ENCODE assay signal across 9 mouse cellular contexts in the genomic region with DNA sequence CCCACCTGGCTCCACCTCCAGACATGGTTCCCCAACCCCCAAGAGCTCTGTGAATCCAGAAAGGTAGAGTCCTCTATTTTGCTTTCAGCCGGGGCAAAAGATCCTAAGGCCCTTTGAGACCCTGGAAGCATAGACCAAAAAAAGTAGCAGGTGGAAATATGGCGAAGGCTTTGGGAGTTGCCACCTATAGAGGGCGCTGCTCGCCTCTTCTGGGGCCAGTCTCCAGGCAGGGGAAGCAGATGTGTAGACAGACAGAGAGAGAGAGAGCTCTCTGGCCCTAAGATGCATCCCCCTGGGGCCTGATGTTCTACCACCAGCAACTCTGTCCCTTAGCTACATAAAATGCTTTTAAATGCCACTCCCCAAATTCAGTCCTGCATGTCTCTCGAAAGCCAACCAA. TPM values are rescaled to one million over a fixed set of nuclear protein-coding genes. Genes with fewer than 3 reads are reported as not detected.
DNase-seq lines count a peak whose midpoint lies in the region; ATAC-seq and TF ChIP-seq lines count a peak whose summit lies in the region.
"Had no signal": no experiment of that assay in that cellular context is flagged by ENCODE, and none has a peak within 500 bp of the region (broad histone marks: within the 10 kb centered on the region; RNA-seq: fewer than 3 reads in every experiment).

No protein-coding gene starts in this region.

- H3K4me2 ChIP-seq in kidney, embryonic 16.5 days (replicated peaks; ENCODE audit: low read depth, low read length) = no peak overlapping the region
- no peak overlapping the region for H3K4me2 ChIP-seq in forebrain, embryonic 13.5 days
- H3K4me2 ChIP-seq in midbrain, embryonic 14.5 days (ENCODE audit: low read length) = no peak overlapping the region
- H3K4me2 ChIP-seq: limb, embryonic 12.5 days had no signal

- no peak overlapping the region for H3K27ac ChIP-seq in kidney, embryonic 16.5 days (ENCODE audit: low read length)
- no peak overlapping the region for H3K27ac ChIP-seq in ES-Bruce4 (ENCODE audit: insufficient read depth, low read length)
- H3K27ac ChIP-seq in forebrain, embryonic 13.5 days = peak overlapping the region; percentile 60
- H3K27ac ChIP-seq in midbrain, embryonic 14.5 days (replicated peaks; ENCODE audit: low read depth, low read length) = no peak overlapping the region
- H3K27ac ChIP-seq: limb, embryonic 12.5 days had no signal

- 47% methylated on average over 5 of the region's 5 CpGs for WGBS in kidney, embryonic 16.5 days
- WGBS in forebrain, embryonic 13.5 days = 31% methylated on average over 5 of the region's 5 CpGs
- 44% methylated on average over 5 of the region's 5 CpGs for WGBS in midbrain, embryonic 14.5 days

- no peak overlapping the region for H3K4me3 ChIP-seq in kidney, embryonic 16.5 days (ENCODE audit: low read length)
- no peak overlapping the region for H3K4me3 ChIP-seq in ES-Bruce4 (ENCODE audit: low read depth, low read length)
- H3K4me3 ChIP-seq in forebrain, embryonic 13.5 days = no peak overlapping the region
- no peak overlapping the region for H3K4me3 ChIP-seq in midbrain, embryonic 14.5 days (replicated peaks; ENCODE audit: low read depth, low read length)
- H3K4me3 ChIP-seq: limb, embryonic 12.5 days had no signal

- H3K36me3 ChIP-seq in kidney, embryonic 16.5 days (ENCODE audit: insufficient read depth, low read length) = no peaks in the 10 kb centered on the region
- H3K36me3 ChIP-seq in ES-Bruce4 (ENCODE audit: control insufficient read depth, insufficient read depth, low read length, poor library complexity, severe bottlenecking) = no peaks in the 10 kb centered on the region
- H3K36me3 ChIP-seq in forebrain, embryonic 13.5 days (ENCODE audit: poor library complexity, severe bottlenecking) = no peaks in the 10 kb centered on the region
- H3K36me3 ChIP-seq in midbrain, embryonic 14.5 days (ENCODE audit: control insufficient read depth, insufficient read depth, low read length) = no peaks in the 10 kb centered on the region
- H3K36me3 ChIP-seq: limb, embryonic 12.5 days had no signal

- no peak for ATAC-seq in kidney, embryonic 16.5 days (ENCODE audit: low FRiP score, low TSS enrichment)
- ATAC-seq in forebrain, embryonic 13.5 days = no peak
- ATAC-seq in midbrain, embryonic 14.5 days (ENCODE audit: low FRiP score, low TSS enrichment) = no peak

- no peak for TF ChIP-seq EP300 in ES-Bruce4 (IDR thresholded peaks at IDR 0.05; ENCODE audit: insufficient read depth, low read depth, low read length)

- peak; percentile 81 for TF ChIP-seq CTCF in ES-Bruce4 (IDR thresholded peaks at IDR 0.05; ENCODE audit: low read depth, low read length)

- H3K4me1 ChIP-seq in kidney, embryonic 16.5 days (ENCODE audit: insufficient read depth, low read length) = peaks cover 12% of the 10 kb centered on the region
- H3K4me1 ChIP-seq in ES-Bruce4 (ENCODE audit: control insufficient read depth, insufficient read depth, low read length) = peaks cover 21% of the 10 kb centered on the region
- H3K4me1 ChIP-seq in forebrain, embryonic 13.5 days = peaks cover 77% of the 10 kb centered on the region
- no peaks in the 10 kb centered on the region for H3K4me1 ChIP-seq in midbrain, embryonic 14.5 days (ENCODE audit: control insufficient read depth, insufficient read depth, low read length)

- TF ChIP-seq POLR2A in ES-Bruce4 (IDR thresholded peaks at IDR 0.05; ENCODE audit: insufficient read depth, low read length) = no peak

- no peaks in the 10 kb centered on the region for H3K9me3 ChIP-seq in kidney, embryonic 16.5 days (ENCODE audit: low read length)
- no peaks in the 10 kb centered on the region for H3K9me3 ChIP-seq in ES-Bruce4 (replicated peaks; ENCODE audit: control insufficient read depth, insufficient read depth, low read length, poor library complexity, severe bottlenecking)
- no peaks in the 10 kb centered on the region for H3K9me3 ChIP-seq in forebrain, embryonic 13.5 days (replicated peaks)
- no peaks in the 10 kb centered on the region for H3K9me3 ChIP-seq in midbrain, embryonic 14.5 days (ENCODE audit: control insufficient read depth, low read length)
- H3K9me3 ChIP-seq: limb, embryonic 12.5 days had no signal

- H3K27me3 ChIP-seq in kidney, embryonic 16.5 days (ENCODE audit: insufficient read depth, low read length) = no peaks in the 10 kb centered on the region
- no peaks in the 10 kb centered on the region for H3K27me3 ChIP-seq in ES-Bruce4 (ENCODE audit: control insufficient read depth, insufficient read depth, low read length, poor library complexity, severe bottlenecking)
- no peaks in the 10 kb centered on the region for H3K27me3 ChIP-seq in forebrain, embryonic 13.5 days
- no peaks in the 10 kb centered on the region for H3K27me3 ChIP-seq in midbrain, embryonic 14.5 days (ENCODE audit: control insufficient read depth, insufficient read depth, low read length)
- H3K27me3 ChIP-seq: limb, embryonic 12.5 days had no signal

- peak; percentile 52 for DNase-seq in adrenal gland, postnatal 10 days
- no peak for DNase-seq in adrenal gland, adult 8-10 months
- DNase-seq in kidney, adult 9 months = peak; percentile 36
- peak; percentile 52 for DNase-seq in retina, postnatal 1 day
- no peak for DNase-seq in midbrain, embryonic 14.5 days

- H3K9ac ChIP-seq in kidney, embryonic 16.5 days (replicated peaks; ENCODE audit: low read length) = no peak overlapping the region
- H3K9ac ChIP-seq in ES-Bruce4 (ENCODE audit: low read depth, poor library complexity, severe bottlenecking) = no peak overlapping the region
- H3K9ac ChIP-seq in forebrain, embryonic 13.5 days = no peak overlapping the region
- H3K9ac ChIP-seq in midbrain, embryonic 14.5 days (replicated peaks; ENCODE audit: low read length) = no peak overlapping the region
- H3K9ac ChIP-seq: limb, embryonic 12.5 days had no signal

RNA-seq across cellular contexts. Expression of gene Emx1, which starts 49.8 kb away (rescaled TPM):
- not detected for total RNA-seq in adrenal gland, postnatal 10 days (2021)
- total RNA-seq in adrenal gland, adult 8-10 months (2022) = not detected
- polyA plus RNA-seq in kidney, embryonic 16.5 days (2015; fragmentation: Nextera tagmentation; extraction: Ambion mirVana) = 17.9 and 19.7 TPM in 2 replicates
- 0.56 and 1.8 TPM in 2 replicates for polyA plus RNA-seq in ES-Bruce4 (2011; ENCODE audit: insufficient read depth, insufficient read length, low read depth, missing spikeins)
- 77.6 and 83.4 TPM in 2 replicates for polyA plus RNA-seq in forebrain, embryonic 13.5 days (2015; fragmentation: Nextera tagmentation; extraction: Ambion mirVana)
- polyA plus RNA-seq in midbrain, embryonic 14.5 days (2014; fragmentation: Nextera tagmentation; extraction: Ambion mirVana) = 1.1 and 1.6 TPM in 2 replicates

Comparison
In these comparisons a context has a peak if more than half of its experiments do, and no peak if none do; other contexts are left out.
1. DNase-seq: peak in adrenal gland, postnatal 10 days (single experiment), kidney, adult 9 months (single experiment) and retina, postnatal 1 day (single experiment); none in adrenal gland, adult 8-10 months (single experiment) and midbrain, embryonic 14.5 days (single experiment).